Mouse (Mus musculus) spleen, postnatal 10 days (tissue): Measurements from ENCODE around the gene Mlxipl.

ENCODE experiments used
- DNase-seq, 2 experiments: peaks; one replicate each; pipeline ENCODE4 v3.0.0; 2021 to 2022; ENCODE audit warnings: low spot score in 2 of 2

Gene Mlxipl

DNA sequence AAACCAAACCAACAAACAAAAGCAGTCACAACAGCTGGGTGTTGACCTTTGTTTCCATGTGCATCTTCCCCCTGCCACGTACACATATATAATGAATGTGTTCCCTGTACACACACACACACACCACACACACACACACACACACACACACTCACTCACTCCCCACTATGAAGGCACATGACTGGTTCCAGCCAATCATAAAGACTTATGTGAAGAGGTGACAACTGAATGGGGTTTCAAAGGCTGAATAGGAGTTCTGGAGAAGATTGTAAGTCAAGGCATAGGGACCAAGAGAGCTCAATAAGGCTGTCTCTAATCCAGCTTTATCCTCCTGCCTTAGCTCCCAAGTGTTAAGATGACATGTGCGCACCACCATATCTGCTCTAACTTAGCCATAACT lies 10.1 kb upstream of the Mlxipl start:
- DNase-seq = no peak

DNA sequence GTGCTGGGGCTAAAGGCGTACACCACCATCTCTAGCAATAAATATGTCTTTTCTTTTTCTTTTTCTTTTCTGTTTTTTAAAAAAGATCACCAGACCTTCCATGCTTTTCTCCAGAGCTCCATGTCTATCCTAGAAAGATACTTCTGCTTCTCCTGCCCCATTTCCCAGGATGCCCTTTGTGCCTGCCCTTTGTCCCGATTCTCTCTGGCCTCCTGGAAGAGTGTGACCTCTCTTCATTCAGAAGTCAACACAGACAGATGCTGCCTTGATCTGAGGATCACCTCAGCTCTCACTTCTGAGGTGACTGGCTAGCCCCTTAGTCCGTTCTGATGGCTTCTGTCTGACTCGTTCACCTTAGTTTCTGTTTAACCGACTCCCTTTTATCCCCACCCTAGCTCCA lies 9.2 kb upstream of the Mlxipl start:
- DNase-seq = no peak

DNA sequence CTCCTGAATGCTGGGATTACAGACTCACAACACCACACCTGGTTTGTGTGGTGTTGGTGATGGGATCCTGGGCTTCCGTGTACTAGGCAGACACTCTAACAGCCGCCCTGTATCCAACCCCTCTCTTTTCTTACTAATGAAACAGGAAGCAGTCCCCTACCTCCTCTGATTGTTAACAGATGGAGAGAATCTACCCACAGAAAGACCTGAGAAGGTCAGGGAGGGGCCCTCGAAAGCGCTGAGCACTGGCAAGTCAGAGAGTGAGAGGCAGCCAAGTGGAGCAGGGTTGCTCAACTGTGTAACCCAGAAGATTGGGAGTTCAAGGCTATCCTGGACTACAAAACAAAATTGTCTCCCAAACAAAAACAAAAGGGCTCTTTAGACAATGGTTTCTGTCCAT lies 2.8 kb upstream of the Mlxipl start:
- no peak for DNase-seq

DNA sequence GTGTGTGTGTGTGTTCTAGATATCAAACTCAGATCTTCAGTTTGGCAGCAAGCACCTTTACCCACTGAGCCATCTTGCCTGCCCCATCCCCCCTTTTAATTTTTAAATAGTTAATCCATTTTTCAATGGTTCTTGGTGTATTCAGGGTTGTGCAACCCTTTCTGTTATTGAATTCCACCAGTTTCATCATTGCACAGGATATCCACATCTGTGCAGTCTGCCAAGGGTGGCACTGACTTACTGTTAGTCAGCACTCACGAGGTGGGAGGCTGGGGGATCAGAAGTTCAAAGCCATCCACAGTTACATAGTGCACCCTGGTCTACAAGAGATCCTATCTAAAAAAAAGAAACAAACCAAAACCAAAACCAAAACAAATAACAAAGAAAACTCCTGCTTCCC lies 11.3 kb downstream of the Mlxipl start:
- DNase-seq = no peak

DNA sequence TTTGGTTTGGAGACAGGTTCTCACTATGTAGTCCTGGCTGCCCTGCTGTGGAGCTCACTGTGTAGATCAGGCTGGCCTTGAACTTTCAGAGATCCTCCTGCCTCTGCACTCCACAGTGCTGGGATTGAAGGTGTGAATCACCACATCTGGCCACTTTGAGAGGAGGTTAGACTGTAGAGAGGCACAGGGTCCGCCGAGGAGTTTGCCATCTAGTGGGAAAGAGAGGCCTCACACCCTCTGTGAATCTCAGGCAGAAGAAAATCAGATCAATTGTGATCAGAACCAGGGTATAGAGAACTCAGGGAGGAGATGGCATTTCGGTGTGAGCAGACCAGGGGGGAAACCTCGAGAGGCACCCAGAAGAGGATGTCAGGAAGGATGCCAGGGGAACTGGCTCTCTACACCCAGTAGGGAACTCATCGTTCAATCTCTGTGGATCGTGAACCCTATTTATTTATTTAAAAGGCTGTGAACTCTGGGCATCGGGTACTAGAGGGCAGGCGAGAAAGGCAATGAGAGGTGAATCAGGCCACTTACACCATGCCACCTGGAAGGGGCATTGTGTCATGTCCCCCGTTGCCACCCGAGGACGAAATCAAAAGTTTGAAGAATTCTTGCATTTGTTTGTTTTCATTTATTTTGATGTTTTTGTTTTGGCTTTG lies 14.4 kb downstream of the Mlxipl start:
- DNase-seq = peak in 1 of 2 experiments; percentile 42

DNA sequence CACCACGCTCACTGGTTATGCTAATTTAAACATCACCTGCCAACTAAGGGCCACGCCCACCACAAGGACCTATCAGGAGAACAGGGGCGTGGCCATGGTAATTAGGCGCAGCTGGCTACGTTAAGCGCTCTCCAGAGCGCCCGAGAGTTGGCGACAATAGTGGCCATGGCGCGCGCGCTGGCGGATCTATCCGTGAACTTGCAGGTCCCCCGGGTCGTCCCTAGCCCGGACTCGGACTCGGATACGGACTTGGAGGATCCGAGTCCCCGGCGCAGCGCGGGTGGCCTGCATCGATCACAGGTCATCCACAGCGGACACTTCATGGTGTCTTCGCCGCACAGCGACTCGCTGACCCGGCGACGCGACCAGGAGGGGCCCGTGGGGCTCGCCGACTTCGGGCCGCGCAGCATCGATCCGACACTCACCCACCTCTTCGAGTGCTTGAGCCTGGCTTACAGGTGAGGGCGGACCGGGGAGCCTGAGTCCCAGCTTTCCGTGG lies 17.1 kb downstream of the Mlxipl start:
- DNase-seq = peak; percentile 26 to 83

DNA sequence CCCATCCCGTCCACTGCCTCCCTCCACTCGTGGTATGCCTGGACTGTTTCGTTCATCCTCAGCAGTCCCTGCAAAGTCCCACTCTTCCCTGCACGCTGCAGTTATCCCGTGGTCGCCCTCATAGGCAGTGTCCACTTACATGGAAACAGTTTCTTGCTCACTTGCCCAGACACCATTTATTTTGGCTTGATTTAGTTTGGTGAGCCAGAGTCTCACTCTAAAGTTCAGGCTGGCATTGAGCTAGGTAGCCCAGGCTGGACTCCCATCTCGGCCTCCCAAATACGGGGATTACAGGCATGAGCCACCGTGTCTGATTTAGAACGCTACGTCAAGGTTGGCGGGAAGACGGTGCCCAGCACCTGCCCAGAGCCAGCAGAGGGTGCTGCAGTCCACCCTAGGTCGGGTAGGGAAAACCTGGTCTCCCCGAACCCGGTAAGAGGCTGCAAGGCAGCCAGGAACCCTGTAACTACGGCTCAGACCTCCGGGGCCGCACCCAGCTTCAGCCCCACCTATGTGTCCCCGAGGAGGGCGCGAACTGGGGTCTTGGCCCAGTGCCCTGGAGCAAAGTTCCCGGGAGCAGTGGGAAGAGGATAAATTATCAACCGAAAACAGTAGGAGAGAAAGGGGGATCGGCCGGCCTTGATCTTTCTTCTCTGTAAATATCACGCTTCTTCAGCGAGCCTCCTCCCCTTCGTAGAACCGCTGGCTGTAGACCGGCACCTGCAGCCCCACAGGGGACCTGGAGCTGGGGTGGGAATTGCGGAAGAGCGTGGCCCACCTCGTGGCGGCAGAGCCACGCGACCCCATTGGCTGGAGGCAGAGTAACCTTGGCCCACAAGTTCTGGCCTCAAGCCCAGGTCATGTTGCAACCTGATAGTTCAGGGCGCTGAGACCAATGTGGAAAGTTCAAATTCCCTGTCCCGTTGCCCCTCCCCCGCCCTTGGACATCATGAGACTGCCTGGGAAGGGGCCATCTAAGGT lies 18.1 kb downstream of the Mlxipl start:
- peak; percentile 10 to 53 for DNase-seq

DNA sequence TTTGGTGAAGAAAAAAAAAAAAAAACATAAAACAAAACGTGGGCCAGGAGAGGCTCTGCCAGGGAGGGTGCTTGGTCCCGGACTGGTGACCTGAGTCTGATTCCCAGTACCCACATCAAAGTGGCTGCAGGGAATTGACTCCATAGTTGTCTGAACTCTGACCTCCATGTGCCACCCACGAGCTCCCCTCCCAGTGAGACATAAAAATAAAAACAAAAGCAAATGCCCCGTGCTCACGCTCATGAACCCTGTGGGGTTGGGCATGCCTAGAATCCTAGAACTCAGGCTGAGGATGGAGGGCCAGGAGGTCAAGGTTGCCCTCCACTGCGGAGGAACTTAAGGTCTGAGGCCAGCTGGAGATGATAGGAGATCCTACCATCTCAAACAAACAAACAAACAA lies 19.3 kb downstream of the Mlxipl start:
- no peak for DNase-seq

DNA sequence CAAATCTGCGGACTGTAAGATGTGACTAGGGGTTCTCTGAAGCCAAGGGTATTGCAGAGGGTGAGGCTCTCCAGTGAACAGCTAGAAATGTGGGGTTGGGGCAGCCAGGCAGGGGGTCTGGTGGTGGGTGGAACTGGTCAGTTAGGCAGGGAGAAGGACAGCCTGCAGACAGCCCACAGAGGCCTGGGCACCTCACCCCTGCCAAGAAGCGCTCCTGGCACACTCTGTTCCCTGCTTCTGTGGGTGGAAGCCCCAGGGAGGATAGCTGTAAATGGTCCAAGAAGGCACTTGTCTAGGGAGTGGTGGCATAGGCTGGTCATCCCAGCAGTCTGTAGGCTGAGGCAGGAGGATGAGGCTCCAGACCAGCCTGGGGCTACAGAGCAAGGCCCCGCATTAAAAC lies 19.7 kb downstream of the Mlxipl start:
- no peak for DNase-seq

DNA sequence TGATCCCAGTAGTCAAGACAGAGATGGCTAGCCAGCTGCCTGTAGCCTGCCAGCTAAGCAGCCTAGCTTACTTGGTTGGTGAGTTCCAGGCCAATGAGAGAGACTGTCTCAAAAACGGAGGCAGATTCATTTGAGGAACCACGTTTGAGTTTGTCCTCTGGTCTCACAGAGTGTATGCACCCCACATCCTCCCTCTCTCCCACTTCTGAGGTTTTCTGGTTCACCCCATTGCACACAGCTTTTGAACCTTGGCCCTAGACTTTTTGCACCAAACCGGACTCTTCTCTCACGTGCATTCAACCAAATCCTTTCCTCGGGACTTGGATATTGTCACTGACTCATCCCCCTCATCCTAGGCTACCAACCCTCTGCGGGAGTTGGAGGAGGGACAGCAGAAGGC lies 20.3 kb downstream of the Mlxipl start:
- no peak for DNase-seq

DNA sequence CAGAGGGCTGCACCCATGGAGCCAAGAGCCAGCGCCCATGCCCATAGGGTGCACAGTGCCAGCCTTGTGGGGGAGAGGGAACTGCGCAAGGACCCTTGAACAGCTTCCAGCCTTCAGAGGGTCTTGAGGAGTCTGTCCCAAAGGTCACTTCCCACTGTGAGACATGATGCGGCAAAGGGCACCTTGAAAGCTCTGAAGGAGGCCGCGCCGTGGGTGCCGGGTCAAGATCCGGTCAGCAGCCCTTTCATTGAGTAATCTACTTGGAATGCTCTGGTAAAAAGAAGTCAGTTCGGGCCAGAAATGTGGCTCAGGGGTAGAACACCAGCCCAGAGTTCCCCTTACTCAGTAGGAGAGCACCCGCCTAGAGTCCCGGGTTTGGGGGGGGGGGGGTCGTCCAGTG lies 24.1 kb downstream of the Mlxipl start:
- no peak for DNase-seq

DNA sequence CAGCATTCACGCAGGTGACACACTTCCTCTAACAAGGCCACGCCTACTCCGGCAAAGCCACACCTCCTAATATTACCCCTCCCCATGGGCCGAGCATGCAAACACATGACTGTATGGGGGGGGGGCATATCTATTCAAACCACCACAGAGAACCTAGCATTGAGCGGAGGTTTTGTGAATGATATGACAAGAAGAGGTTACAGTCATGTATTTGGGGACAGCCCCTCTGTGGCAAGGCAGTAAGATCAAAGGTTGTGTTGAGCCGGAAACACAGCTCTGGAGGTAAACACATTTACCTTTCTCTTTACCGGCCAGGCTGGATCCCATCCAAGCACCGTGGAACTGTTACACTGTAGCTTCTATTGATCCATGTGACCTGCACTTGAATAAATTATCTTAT lies 25.6 kb downstream of the Mlxipl start:
- no peak for DNase-seq

DNA sequence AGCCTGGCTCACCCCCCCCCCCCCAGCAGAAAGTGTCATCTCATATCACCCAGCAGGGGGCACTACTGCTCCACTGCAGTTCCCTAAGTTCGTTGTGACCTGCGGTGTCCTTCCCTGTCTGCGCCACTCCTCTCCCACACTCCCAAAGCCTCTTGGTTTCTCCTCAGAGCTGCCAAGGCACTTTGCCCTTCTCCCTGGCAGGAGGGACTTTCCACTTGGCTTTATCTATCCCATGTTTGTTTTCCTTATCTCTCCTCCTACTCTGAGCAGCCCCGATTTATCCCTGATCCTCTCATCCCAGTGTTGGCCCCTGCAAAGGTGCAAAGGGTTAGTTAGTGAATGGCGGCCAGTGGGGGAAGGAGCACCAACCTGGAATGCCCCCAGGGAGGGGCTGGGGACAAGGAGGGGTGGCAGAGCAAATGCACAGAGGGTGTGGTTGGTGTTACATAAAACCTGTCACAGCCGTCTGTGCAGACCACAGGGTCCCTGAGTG lies 28.9 kb downstream of the Mlxipl start:
- peak; percentile 38 to 69 for DNase-seq

DNA sequence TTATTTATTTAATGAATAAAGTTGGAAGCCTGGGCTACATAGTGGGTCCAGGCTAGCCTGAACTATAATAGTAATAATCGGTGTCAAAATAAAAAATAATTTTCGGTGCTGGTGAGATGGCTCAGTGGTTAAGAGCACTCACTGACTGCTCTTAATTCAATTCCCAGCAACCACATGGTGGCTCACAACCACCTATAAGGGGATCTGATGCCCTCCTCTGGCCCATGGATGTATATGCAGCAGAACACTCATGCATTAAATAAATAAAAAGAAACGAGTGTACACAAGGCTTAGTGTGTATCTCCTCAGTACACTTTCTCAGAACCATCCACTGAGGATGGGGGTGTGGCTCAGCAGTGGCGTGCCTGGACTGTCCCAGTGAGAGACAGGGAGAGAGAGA lies 31.1 kb downstream of the Mlxipl start:
- DNase-seq = no peak

DNA sequence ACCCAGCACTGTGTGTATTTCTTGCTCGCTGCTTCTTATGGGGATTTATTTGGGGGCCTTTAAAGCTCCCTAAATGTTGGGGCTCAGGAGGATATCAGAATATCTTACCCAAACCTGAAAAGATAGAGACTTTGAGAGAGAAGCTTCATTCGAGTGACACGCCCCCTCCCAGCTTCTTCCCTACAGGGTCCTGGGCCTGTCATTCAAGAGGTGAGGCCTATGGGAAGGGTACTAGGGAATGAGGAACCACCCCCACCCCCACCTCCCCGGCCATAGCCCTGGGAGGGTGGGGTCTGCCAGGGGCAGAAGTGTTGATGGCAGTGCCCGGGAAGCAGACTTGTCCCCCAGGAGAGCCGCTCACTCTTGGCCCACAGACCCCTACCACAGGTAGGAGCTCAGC lies 36.4 kb downstream of the Mlxipl start:
- no peak for DNase-seq

DNA sequence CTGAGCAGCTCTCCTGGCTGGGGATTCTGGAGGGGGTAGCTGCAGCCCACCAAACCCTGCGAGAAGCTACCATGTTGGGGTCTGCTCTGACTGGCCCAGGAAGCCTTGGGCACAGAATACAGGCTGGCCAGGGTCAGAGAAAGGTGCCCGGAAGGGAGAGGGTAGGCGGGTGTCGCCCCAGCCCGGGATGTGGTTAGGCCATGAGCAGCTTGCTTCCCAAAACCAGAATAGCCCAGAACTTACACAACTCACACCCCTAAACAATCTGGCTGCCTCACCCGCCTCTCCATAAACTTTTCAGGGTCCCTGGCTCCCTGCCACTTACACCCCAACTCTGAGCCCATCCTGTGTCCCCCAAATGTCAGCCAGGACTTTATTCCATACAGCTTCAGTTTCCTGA lies 38.0 kb downstream of the Mlxipl start:
- DNase-seq = no peak

DNA sequence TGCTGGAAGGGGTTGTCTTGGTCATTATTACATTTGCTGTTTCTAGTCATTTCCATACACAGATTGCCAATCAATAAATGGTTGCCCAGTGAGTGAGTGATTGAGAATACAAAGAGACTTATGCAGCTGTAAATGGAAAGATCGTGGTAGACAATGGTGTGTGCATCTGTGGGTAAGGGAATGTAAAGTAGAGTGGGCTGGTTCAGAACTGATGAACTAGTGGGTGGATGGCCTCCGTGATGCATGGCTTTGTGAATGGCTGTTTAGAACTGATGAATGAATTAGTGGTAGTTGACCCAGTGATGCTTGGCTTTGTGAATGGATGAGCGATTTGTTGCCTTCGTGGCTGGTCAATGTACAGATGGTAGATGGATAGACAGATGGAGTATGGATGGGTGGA lies 40.1 kb downstream of the Mlxipl start:
- DNase-seq = no peak

DNA sequence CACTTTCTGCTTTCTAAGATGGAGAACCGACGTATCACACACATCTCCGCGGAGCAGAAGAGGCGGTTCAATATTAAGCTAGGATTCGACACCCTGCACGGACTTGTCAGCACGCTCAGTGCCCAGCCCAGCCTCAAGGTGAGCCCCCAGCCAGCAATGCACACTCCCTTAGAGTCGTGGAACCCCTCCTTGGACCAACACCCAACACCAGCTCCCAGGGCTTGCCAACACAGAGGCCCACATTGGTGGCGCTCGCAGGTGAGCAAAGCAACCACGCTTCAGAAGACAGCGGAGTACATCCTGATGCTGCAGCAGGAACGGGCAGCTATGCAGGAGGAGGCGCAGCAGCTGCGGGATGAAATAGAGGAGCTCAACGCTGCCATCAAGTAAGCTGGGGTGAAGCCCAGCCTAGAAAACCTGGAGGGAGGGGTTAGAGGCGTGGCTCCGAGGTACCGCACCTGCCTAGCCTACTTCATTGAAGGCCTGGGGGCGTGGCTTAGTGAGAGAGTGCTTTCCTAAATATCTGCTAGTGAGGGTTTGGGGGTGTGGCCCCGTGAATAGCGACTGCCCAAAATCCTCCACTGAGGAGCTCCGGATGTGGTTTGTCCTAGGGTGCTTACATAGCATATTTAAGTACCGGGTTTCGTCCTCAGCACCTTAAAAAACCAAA lies 44.2 kb downstream of the Mlxipl start:
- peak; percentile 16 to 69 for DNase-seq

DNA sequence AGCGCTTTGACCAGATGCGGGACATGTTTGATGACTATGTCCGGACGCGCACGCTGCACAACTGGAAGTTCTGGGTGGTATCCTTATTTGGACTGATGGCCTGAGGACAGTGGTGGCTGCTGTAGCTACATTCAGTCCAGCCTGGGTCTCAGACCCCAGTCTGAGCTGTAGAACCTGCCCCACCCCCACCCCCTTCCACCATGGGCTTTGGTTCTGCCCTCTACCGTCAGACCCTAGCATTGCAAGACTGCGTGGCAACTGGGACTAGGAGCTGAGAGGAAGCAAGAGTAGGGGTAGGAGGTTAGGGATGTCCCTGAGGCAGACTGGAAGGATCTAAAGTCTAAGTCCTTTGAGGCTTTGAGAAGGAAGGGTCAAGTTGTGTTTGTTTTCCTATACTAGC lies 44.8 kb downstream of the Mlxipl start:
- DNase-seq = peak; percentile 20 to 66

DNA sequence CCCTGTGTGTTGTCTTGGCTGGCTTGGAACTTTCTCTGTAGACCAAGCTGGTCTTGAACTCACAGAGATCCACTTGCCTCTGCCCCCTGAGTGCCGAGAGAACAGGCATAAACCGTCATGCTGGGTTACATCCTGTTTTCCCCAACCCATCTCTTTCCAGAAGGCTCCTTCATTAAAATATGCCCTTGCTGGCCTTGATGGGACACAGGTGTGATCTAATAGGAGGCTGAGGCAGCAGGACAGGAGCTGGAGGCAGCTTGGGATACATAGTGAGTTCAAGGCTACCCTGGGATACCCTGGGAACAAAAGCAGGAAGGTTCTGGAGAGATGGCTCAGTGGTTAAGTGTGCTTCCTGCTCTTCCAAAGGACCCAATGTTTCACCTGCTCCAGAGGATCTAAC lies 50.2 kb downstream of the Mlxipl start:
- DNase-seq = no peak

DNA sequence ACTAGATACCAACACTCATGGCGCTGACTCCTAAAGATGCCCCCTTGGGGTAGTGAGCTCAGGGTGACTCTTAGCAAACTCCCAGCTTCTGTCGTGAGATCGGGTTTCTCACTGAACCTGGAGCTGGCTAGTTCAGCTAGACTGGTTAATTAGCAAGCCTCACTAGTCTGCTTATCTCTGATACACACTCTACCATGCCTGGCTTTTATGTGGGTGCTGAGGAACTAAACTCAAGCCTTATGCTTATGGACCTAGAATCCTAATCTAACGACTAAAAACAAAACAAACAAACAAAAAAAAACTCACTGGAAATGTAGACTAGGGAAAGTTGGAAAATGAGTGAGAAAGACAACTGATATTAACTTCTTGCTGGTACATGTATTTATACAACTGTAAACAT lies 54.8 kb downstream of the Mlxipl start:
- DNase-seq = no peak

DNA sequence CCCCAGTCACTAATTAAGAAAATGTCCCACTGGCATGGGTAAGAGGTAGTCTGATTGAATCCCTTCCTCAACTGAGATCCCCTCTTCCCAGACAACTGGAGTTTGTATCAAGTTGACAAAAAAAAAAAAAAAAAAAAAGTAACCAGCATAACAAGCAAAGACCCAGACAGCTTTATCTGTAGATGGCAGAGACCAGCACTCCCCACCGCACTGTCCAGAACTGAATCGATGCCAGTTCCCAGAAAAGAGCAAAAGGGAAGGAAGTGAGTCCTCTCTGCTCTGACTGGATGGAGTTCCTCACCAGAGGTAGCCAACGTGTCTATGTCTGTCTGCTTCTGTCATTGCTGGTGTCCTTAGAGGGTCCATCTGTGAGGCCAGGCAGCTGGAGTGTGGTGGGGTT lies 55.8 kb downstream of the Mlxipl start:
- no peak for DNase-seq
